Mouse (Mus musculus) ovary, adult 10 weeks (tissue): ENCODE data around the gene Shq1. TPM values are rescaled to one million over a fixed set of nuclear protein-coding genes. Genes with fewer than 3 reads are reported as not detected.

Experiments
- polyA plus RNA-seq: library from polyadenylated mRNA; stranded (reverse); fragments of 350-450 nt; fragmentation: Illumina TruSeq; extraction: RNeasy Lipid Tissue Mini Kit (QIAGEN cat#74804); gene quantifications from one replicate; pipeline ENCODE4 v1.2.3, GENCODE M21; 2014

The Shq1 gene
- polyA plus RNA-seq = 2.2 TPM

GRCm38 (mm10) chr6:100670880-100671344 lies at the start of gene Shq1:
Shq1 (minus strand) TSS chr6:100671157.

GRCm38 (mm10) chr6:100704574-100705365 lies 33.8 kb upstream of the Shq1 start, which contains the start of gene Gxylt2:
Gxylt2 (plus strand) TSS chr6:100704734.

Other genes with a start within 250 kb of the Shq1 start
- gene Gxylt2, start 33.6 kb upstream of the Shq1 start, polyA plus RNA-seq = 17.7 TPM
- gene Ppp4r2, start 162.5 kb upstream of the Shq1 start, polyA plus RNA-seq = 246 TPM